21 mouse cellular contexts compared by ENCODE assay signal in genomic region chr9:71799598-71799997, GRCm38 (mm10).
"Had no signal": no experiment of that assay in that cellular context is flagged by ENCODE, and none has a peak within 500 bp of the region (broad histone marks: within the 10 kb centered on the region; RNA-seq: fewer than 3 reads in every experiment).

No protein-coding gene starts in this region.

- DNase-seq: liver, postnatal 0 days; lung, postnatal 10 days; lung, postnatal 36 days; retina, postnatal 1 day; right cerebral cortex, postnatal 25 days; spleen, adult 18-20 months; thymus, postnatal 36 days had no signal

- H3K9ac ChIP-seq: intestine, embryonic 15.5 days; limb, embryonic 12.5 days; limb, embryonic 15.5 days; liver, embryonic 14.5 days; liver, postnatal 0 days; lung, embryonic 15.5 days; midbrain, embryonic 13.5 days; neural tube, embryonic 13.5 days; stomach, embryonic 15.5 days had no signal

- H3K4me1 ChIP-seq: intestine, embryonic 15.5 days; lung, embryonic 15.5 days; megakaryocyte, embryonic 14.5 days; midbrain, embryonic 13.5 days; neural tube, embryonic 13.5 days; stomach, embryonic 15.5 days had no signal

- H3K27ac ChIP-seq: intestine, embryonic 15.5 days; kidney, postnatal 0 days; limb, embryonic 12.5 days; limb, embryonic 15.5 days; liver, embryonic 14.5 days; lung, embryonic 15.5 days; midbrain, embryonic 10.5 days; midbrain, embryonic 13.5 days; neural tube, embryonic 13.5 days; stomach, embryonic 15.5 days had no signal

- H3K9me3 ChIP-seq: intestine, embryonic 15.5 days; limb, embryonic 12.5 days; limb, embryonic 15.5 days; lung, embryonic 15.5 days; midbrain, embryonic 10.5 days; midbrain, embryonic 13.5 days; neural tube, embryonic 13.5 days; stomach, embryonic 15.5 days had no signal

- ATAC-seq: intestine, embryonic 15.5 days; liver, postnatal 0 days; midbrain, embryonic 13.5 days; midbrain, embryonic 16.5 days had no signal

- H3K27me3 ChIP-seq: intestine, embryonic 15.5 days; limb, embryonic 15.5 days; lung, embryonic 15.5 days; midbrain, embryonic 13.5 days; neural tube, embryonic 13.5 days; stomach, embryonic 15.5 days had no signal

- H3K4me2 ChIP-seq: intestine, embryonic 15.5 days; limb, embryonic 12.5 days; limb, embryonic 15.5 days; liver, embryonic 11.5 days; lung, embryonic 15.5 days; midbrain, embryonic 13.5 days; neural tube, embryonic 13.5 days; stomach, embryonic 15.5 days had no signal

- H3K36me3 ChIP-seq: intestine, embryonic 15.5 days; limb, embryonic 12.5 days; limb, embryonic 15.5 days; lung, embryonic 15.5 days; midbrain, embryonic 10.5 days; midbrain, embryonic 13.5 days; neural tube, embryonic 13.5 days; stomach, embryonic 15.5 days had no signal

- H3K4me3 ChIP-seq: intestine, embryonic 15.5 days; limb, embryonic 12.5 days; limb, embryonic 15.5 days; lung, embryonic 15.5 days; megakaryocyte, embryonic 14.5 days; midbrain, embryonic 10.5 days; midbrain, embryonic 13.5 days; myocyte; neural tube, embryonic 13.5 days; stomach, embryonic 15.5 days had no signal
